In genomic region chr13:49341831-49342722, GRCm38 (mm10) we compare ENCODE assay signal across 8 mouse cellular contexts. TPM values are rescaled to one million over a fixed set of nuclear protein-coding genes. Genes with fewer than 3 reads are reported as not detected.
DNase-seq lines count a peak whose midpoint lies in the region; ATAC-seq and TF ChIP-seq lines count a peak whose summit lies in the region.

No protein-coding gene starts in this region.

- no peak for TF ChIP-seq CTCF in layer of hippocampus, adult 2 months (conservative IDR thresholded peaks at IDR 0.05)

- no peaks in the 10 kb centered on the region for H3K36me3 ChIP-seq in hindbrain, embryonic 14.5 days (replicated peaks; ENCODE audit: control insufficient read depth, insufficient read depth)
- H3K36me3 ChIP-seq in midbrain, embryonic 11.5 days (ENCODE audit: control insufficient read depth, insufficient read depth, low read length) = no peaks in the 10 kb centered on the region

- H3K27me3 ChIP-seq in hindbrain, embryonic 14.5 days (ENCODE audit: control insufficient read depth, insufficient read depth, low read length) = no peaks in the 10 kb centered on the region
- no peaks in the 10 kb centered on the region for H3K27me3 ChIP-seq in midbrain, embryonic 11.5 days (ENCODE audit: control insufficient read depth, insufficient read depth, low read length)

- WGBS in hindbrain, embryonic 14.5 days = 5% methylated on average over 23 of the region's 25 CpGs
- 7% methylated on average over 25 of the region's 25 CpGs for WGBS in midbrain, embryonic 11.5 days

- peak overlapping the region; percentile 82 for H3K9ac ChIP-seq in hindbrain, embryonic 14.5 days
- H3K9ac ChIP-seq in midbrain, embryonic 11.5 days (ENCODE audit: low read length) = peak overlapping the region; percentile 93

- no peaks in the 10 kb centered on the region for H3K9me3 ChIP-seq in hindbrain, embryonic 14.5 days (ENCODE audit: control insufficient read depth, low read length)
- H3K9me3 ChIP-seq in midbrain, embryonic 11.5 days (ENCODE audit: control insufficient read depth, low read length) = no peaks in the 10 kb centered on the region

- H3K4me1 ChIP-seq in hindbrain, embryonic 14.5 days (replicated peaks; ENCODE audit: control insufficient read depth, insufficient read depth, low read length) = peaks cover 48% of the 10 kb centered on the region
- peaks cover 17% of the 10 kb centered on the region for H3K4me1 ChIP-seq in midbrain, embryonic 11.5 days (ENCODE audit: control insufficient read depth, insufficient read depth, low read length)

- H3K4me3 ChIP-seq in layer of hippocampus, adult 2 months = peak overlapping the region; percentile 97
- H3K4me3 ChIP-seq in hindbrain, embryonic 14.5 days (replicated peaks; ENCODE audit: low read length) = peak overlapping the region; percentile 96
- H3K4me3 ChIP-seq in midbrain, embryonic 11.5 days (ENCODE audit: low read depth, low read length) = peak overlapping the region; percentile 90

- H3K27ac ChIP-seq in layer of hippocampus, adult 2 months = peak overlapping the region; percentile 91
- H3K27ac ChIP-seq in hindbrain, embryonic 14.5 days = peak overlapping the region; percentile 84
- H3K27ac ChIP-seq in midbrain, embryonic 11.5 days (ENCODE audit: low read depth, low read length) = 0 out of 2 replicates have a peak overlapping the region, but pooled peaks have one; percentile 25

- peak overlapping the region; percentile 93 for H3K4me2 ChIP-seq in hindbrain, embryonic 14.5 days (replicated peaks)
- peak overlapping the region; percentile 69 for H3K4me2 ChIP-seq in midbrain, embryonic 11.5 days

- no peak for DNase-seq in layer of hippocampus, adult 2 months (ENCODE audit: low spot score in 2 of 2)
- no peak for DNase-seq in layer of hippocampus, postnatal 10 days (ENCODE audit: low spot score in 2 of 2)
- peak; percentile 24 for DNase-seq in embryo, embryonic 11 days
- DNase-seq in hindbrain, embryonic 14.5 days (ENCODE audit: low spot score) = no peak
- DNase-seq in midbrain, embryonic 11.5 days (ENCODE audit: low spot score, missing footprints) = no peak
- no peak for DNase-seq in adipocyte (ENCODE audit: low spot score)
- DNase-seq in cerebellum, adult 9-11 months = no peak
- DNase-seq in layer of hippocampus, postnatal 14 days (ENCODE audit: low spot score in 2 of 2) = no peak

- ATAC-seq in hindbrain, embryonic 14.5 days (ENCODE audit: low FRiP score) = no peak; the same call in 1 of the 2 replicates
- ATAC-seq in midbrain, embryonic 11.5 days (ENCODE audit: low FRiP score) = peak; percentile 55

RNA-seq across cellular contexts. Expression of gene Bicd2, which starts 0.7 kb away (rescaled TPM):
- total RNA-seq in layer of hippocampus, adult 2 months (2021) = 10 to 100 TPM; 55.2 to 55.3 TPM
- 10 to 100 TPM; 45.0 to 45.3 TPM for total RNA-seq in layer of hippocampus, postnatal 10 days (2021)
- 30.7 and 33.3 TPM in 2 replicates for polyA plus RNA-seq in hindbrain, embryonic 14.5 days (2014; fragmentation: Nextera tagmentation; extraction: Ambion mirVana)
- polyA plus RNA-seq in midbrain, embryonic 11.5 days (2014; fragmentation: Nextera tagmentation; extraction: Ambion mirVana) = 24.8 and 25.3 TPM in 2 replicates
- 10 to 100 TPM; 47.9 to 48.6 TPM for total RNA-seq in layer of hippocampus, postnatal 14 days (2021)

RNA-seq across cellular contexts. Expression of gene Fgd3, which starts 22.0 kb away (rescaled TPM):
- total RNA-seq in layer of hippocampus, adult 2 months (2021) = 1 to 10 TPM; 5.6 to 7.1 TPM
- 1 to 10 TPM; 7.9 to 8.1 TPM for total RNA-seq in layer of hippocampus, postnatal 10 days (2021)
- 1.5 and 2.2 TPM in 2 replicates for polyA plus RNA-seq in hindbrain, embryonic 14.5 days (2014; fragmentation: Nextera tagmentation; extraction: Ambion mirVana)
- polyA plus RNA-seq in midbrain, embryonic 11.5 days (2014; fragmentation: Nextera tagmentation; extraction: Ambion mirVana) = 0.74 and 0.77 TPM in 2 replicates
- 1 to 10 TPM; 7.3 to 7.9 TPM for total RNA-seq in layer of hippocampus, postnatal 14 days (2021)

Comparison
In these comparisons a context has a peak if more than half of its experiments do, and no peak if none do; other contexts are left out.
1. H3K27ac ChIP-seq: peak in every context shown above with its lines; median percentile 91 in layer of hippocampus, adult 2 months; 84 in hindbrain, embryonic 14.5 days; 25 in midbrain, embryonic 11.5 days.